Mouse (Mus musculus) stomach, adult 2 months (tissue): ENCODE results near the gene Elovl6. TPM values are rescaled to one million over a fixed set of nuclear protein-coding genes. Genes with fewer than 3 reads are reported as not detected.

Experiments used
- polyA plus RNA-seq: library from polyadenylated mRNA; depleted of rRNA; stranded (reverse); fragments of >200 nt; gene quantifications from 2 replicates; pipeline ENCODE4 v1.2.3, GENCODE M21; 2012; rRNA removed

Elovl6 gene
- 26.8 and 28.9 TPM in 2 replicates for polyA plus RNA-seq

GRCm38 (mm10) chr3:129532180-129532864 lies at the start of gene Elovl6:
Gene Elovl6, plus strand, starts transcription at chr3:129532355.

Other genes with a start within 250 kb of the Elovl6 start
- gene Enpep, start 199.6 kb upstream of the Elovl6 start, polyA plus RNA-seq = 0.46 and 0.49 TPM in 2 replicates
- gene Egf, start 223.0 kb downstream of the Elovl6 start, polyA plus RNA-seq = 1.2 and 2.3 TPM in 2 replicates